In the genomic region with DNA sequence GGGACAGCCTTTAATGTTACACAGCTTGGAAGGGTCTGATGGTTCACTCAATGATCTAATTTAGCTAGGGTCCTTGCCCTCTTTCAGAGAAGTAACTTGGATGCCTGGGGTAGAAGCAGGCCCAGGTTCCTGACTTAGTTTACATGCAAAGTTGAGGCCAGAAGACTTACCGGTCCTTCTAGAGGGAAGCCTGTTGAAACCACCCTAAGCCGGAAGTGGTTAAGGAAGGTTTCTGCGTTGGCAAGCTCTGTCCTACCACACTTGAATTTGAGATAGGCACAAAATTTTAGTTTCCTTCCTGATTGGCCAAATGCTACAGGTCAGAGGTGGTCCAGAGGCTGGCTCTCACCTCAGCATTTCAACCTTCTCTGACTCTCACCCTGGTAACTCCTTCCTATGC, we compare ENCODE assay signal across 26 mouse cellular contexts. TPM values are rescaled to one million over a fixed set of nuclear protein-coding genes. Genes with fewer than 3 reads are reported as not detected.
DNase-seq lines count a peak whose midpoint lies in the region; ATAC-seq and TF ChIP-seq lines count a peak whose summit lies in the region.
"Had no signal": no experiment of that assay in that cellular context is flagged by ENCODE, and none has a peak within 500 bp of the region (broad histone marks: within the 10 kb centered on the region; RNA-seq: fewer than 3 reads in every experiment).

No protein-coding gene starts in this region.

- no peak overlapping the region for H3K4me2 ChIP-seq in intestine, embryonic 14.5 days (ENCODE audit: low read length)
- no peak overlapping the region for H3K4me2 ChIP-seq in intestine, embryonic 16.5 days (ENCODE audit: low read depth, low read length)
- no peak overlapping the region; the same call in 1 of the 2 replicates for H3K4me2 ChIP-seq in CH12.LX (ENCODE audit: insufficient read depth, low read depth, poor library complexity, severe bottlenecking)
- H3K4me2 ChIP-seq: embryonic facial prominence, embryonic 12.5 days; embryonic facial prominence, embryonic 15.5 days; forebrain, embryonic 12.5 days; forebrain, embryonic 15.5 days; heart, embryonic 12.5 days; heart, embryonic 15.5 days; hindbrain, embryonic 12.5 days; hindbrain, embryonic 15.5 days; intestine, embryonic 15.5 days had no signal

- in situ Hi-C loops in CH12.LX (cut with MboI; ENCODE audit: low pct_ligation_motif_present, low pct_unique_long_range_greater_than_20kb, low sequenced_read_pairs) = no loop called here

- no peaks in the 10 kb centered on the region for H3K79me2 ChIP-seq in CH12.LX (replicated peaks; ENCODE audit: control insufficient read depth, extremely low read depth, insufficient read depth, poor library complexity, severe bottlenecking)

- no peak for TF ChIP-seq CTCF in CH12.LX (conservative IDR thresholded peaks at IDR 0.05 in 1 of 2, IDR thresholded peaks at IDR 0.05 in 1 of 2; ENCODE audit: low read depth in 2 of 2, low read length in 2 of 2)

- no peak overlapping the region for H3K4me3 ChIP-seq in intestine, embryonic 14.5 days (ENCODE audit: low read depth, low read length)
- no peak overlapping the region for H3K4me3 ChIP-seq in intestine, embryonic 16.5 days (ENCODE audit: low read length)
- no peak overlapping the region for H3K4me3 ChIP-seq in CH12.LX (replicated peaks in 1 of 3; ENCODE audit: low read depth in 2 of 3, low read length in 2 of 3, poor library complexity in 1 of 3)
- no peak overlapping the region for H3K4me3 ChIP-seq in forebrain, embryonic 10.5 days
- H3K4me3 ChIP-seq: embryonic facial prominence, embryonic 12.5 days; embryonic facial prominence, embryonic 15.5 days; forebrain, embryonic 12.5 days; forebrain, embryonic 15.5 days; heart, adult 2 months; heart, embryonic 12.5 days; heart, embryonic 15.5 days; hindbrain, embryonic 12.5 days; hindbrain, embryonic 15.5 days; intestine, embryonic 15.5 days had no signal

- no peak for TF ChIP-seq EP300 in CH12.LX (IDR thresholded peaks at IDR 0.05; ENCODE audit: low read length)

- no peak overlapping the region for H3K9ac ChIP-seq in intestine, embryonic 14.5 days (ENCODE audit: low read length)
- no peak overlapping the region for H3K9ac ChIP-seq in intestine, embryonic 16.5 days (ENCODE audit: low read depth, low read length)
- H3K9ac ChIP-seq in CH12.LX (ENCODE audit: insufficient read depth, low read depth) = no peak overlapping the region
- H3K9ac ChIP-seq: embryonic facial prominence, embryonic 12.5 days; embryonic facial prominence, embryonic 15.5 days; forebrain, embryonic 12.5 days; forebrain, embryonic 15.5 days; heart, embryonic 12.5 days; heart, embryonic 15.5 days; hindbrain, embryonic 12.5 days; hindbrain, embryonic 15.5 days; intestine, embryonic 15.5 days had no signal

- H3K36me3 ChIP-seq in intestine, embryonic 14.5 days (ENCODE audit: control insufficient read depth, insufficient read depth, low read length) = 0 out of 2 replicates have a peak, but pooled peaks cover 8% of the 10 kb centered on the region
- no peaks in the 10 kb centered on the region for H3K36me3 ChIP-seq in intestine, embryonic 16.5 days (ENCODE audit: control insufficient read depth, insufficient read depth, low read length)
- no peaks in the 10 kb centered on the region for H3K36me3 ChIP-seq in CH12.LX (replicated peaks in 1 of 2; ENCODE audit: control insufficient read depth in 1 of 2, insufficient read depth in 1 of 2, low read length in 1 of 2)
- H3K36me3 ChIP-seq in forebrain, embryonic 10.5 days (replicated peaks) = 0 out of 2 replicates have a peak, but pooled peaks cover 2% of the 10 kb centered on the region
- H3K36me3 ChIP-seq: embryonic facial prominence, embryonic 12.5 days; embryonic facial prominence, embryonic 15.5 days; intestine, embryonic 15.5 days had no signal

- peak; percentile 16 for DNase-seq in intestine, embryonic 14.5 days (ENCODE audit: low spot score)
- DNase-seq in CH12.LX (ENCODE audit: extremely low read depth) = peak; percentile 26
- DNase-seq in naive thymus-derived CD4-positive, alpha-beta T cell, adult 2 months (ENCODE audit: low read depth) = peak; percentile 16
- no peak for DNase-seq in cerebellum, postnatal 10 days
- DNase-seq in gastrocnemius, adult 8-10 months (ENCODE audit: low spot score in 2 of 2) = no peak
- no peak for DNase-seq in forebrain, embryonic 10.5 days (ENCODE audit: extremely low spot score, low spot score)
- DNase-seq: adrenal gland, adult 8-10 months; adrenal gland, postnatal 25 days; cerebellum, adult 11-12 months; cerebellum, adult 8-10 months; cerebellum, postnatal 14 days; gastrocnemius, postnatal 14 days; heart, adult 2 months; kidney, adult 18-20 months had no signal

- no peak for TF ChIP-seq RAD21 in CH12.LX (IDR thresholded peaks at IDR 0.05; ENCODE audit: low read depth, low read length)

- WGBS in intestine, embryonic 14.5 days = 95% methylated on average over 3 of the region's 3 CpGs
- 94% methylated on average over 3 of the region's 3 CpGs for WGBS in intestine, embryonic 16.5 days
- 90% methylated on average over 3 of the region's 3 CpGs for WGBS in forebrain, embryonic 10.5 days

- ATAC-seq in intestine, embryonic 14.5 days (replicated peaks; ENCODE audit: low FRiP score, low TSS enrichment, low read depth) = no peak
- no peak for ATAC-seq in intestine, embryonic 16.5 days
- ATAC-seq in granulocyte monocyte progenitor cell, adult 5-6 weeks (replicated peaks; ENCODE audit: poor library complexity, severe bottlenecking) = peak; percentile 69
- ATAC-seq: activated CD4-positive, CD25-positive, alpha-beta regulatory T cell, adult 4 months; forebrain, embryonic 15.5 days; intestine, embryonic 15.5 days had no signal

- H3K27me3 ChIP-seq in intestine, embryonic 14.5 days (replicated peaks; ENCODE audit: control insufficient read depth, insufficient read depth, low read length) = no peaks in the 10 kb centered on the region
- H3K27me3 ChIP-seq in intestine, embryonic 16.5 days (replicated peaks; ENCODE audit: control insufficient read depth, insufficient read depth, low read length) = no peaks in the 10 kb centered on the region
- peaks cover 87% of the 10 kb centered on the region for H3K27me3 ChIP-seq in CH12.LX (replicated peaks)
- no peaks in the 10 kb centered on the region for H3K27me3 ChIP-seq in forebrain, embryonic 10.5 days (ENCODE audit: poor library complexity, severe bottlenecking)
- H3K27me3 ChIP-seq: embryonic facial prominence, embryonic 12.5 days; embryonic facial prominence, embryonic 15.5 days; forebrain, embryonic 12.5 days; forebrain, embryonic 15.5 days; heart, embryonic 15.5 days; hindbrain, embryonic 12.5 days; hindbrain, embryonic 15.5 days; intestine, embryonic 15.5 days had no signal

- dilution Hi-C loops in CH12.LX (cut with MboI; ENCODE audit: extremely low pct_ligation_motif_present, extremely low pct_unique_long_range_greater_than_20kb, low sequenced_read_pairs) = no loop called here

- no peaks in the 10 kb centered on the region for H3K9me3 ChIP-seq in intestine, embryonic 14.5 days (ENCODE audit: control insufficient read depth, low read length)
- no peaks in the 10 kb centered on the region for H3K9me3 ChIP-seq in intestine, embryonic 16.5 days (ENCODE audit: control insufficient read depth, low read length)
- no peaks in the 10 kb centered on the region for H3K9me3 ChIP-seq in CH12.LX (replicated peaks; ENCODE audit: low read length)
- no peaks in the 10 kb centered on the region for H3K9me3 ChIP-seq in forebrain, embryonic 10.5 days
- H3K9me3 ChIP-seq: embryonic facial prominence, embryonic 12.5 days; embryonic facial prominence, embryonic 15.5 days; forebrain, embryonic 12.5 days; forebrain, embryonic 15.5 days; heart, embryonic 12.5 days; heart, embryonic 15.5 days; hindbrain, embryonic 12.5 days; hindbrain, embryonic 15.5 days; intestine, embryonic 15.5 days had no signal

- no peaks in the 10 kb centered on the region for H3K4me1 ChIP-seq in intestine, embryonic 14.5 days (replicated peaks; ENCODE audit: control insufficient read depth, insufficient read depth, low read length)
- H3K4me1 ChIP-seq in intestine, embryonic 16.5 days (ENCODE audit: control insufficient read depth, insufficient read depth, low read length) = no peaks in the 10 kb centered on the region
- H3K4me1 ChIP-seq in CH12.LX (ENCODE audit: control insufficient read depth in 1 of 2, insufficient read depth in 2 of 2) = peaks cover 9 to 28% of the 10 kb centered on the region in 2 experiments
- H3K4me1 ChIP-seq in forebrain, embryonic 10.5 days = no peaks in the 10 kb centered on the region
- H3K4me1 ChIP-seq: embryonic facial prominence, embryonic 12.5 days; embryonic facial prominence, embryonic 15.5 days; forebrain, embryonic 12.5 days; forebrain, embryonic 15.5 days; heart, embryonic 12.5 days; heart, embryonic 15.5 days; hindbrain, embryonic 12.5 days; intestine, embryonic 15.5 days had no signal

- TF ChIP-seq POLR2A in CH12.LX (IDR thresholded peaks at IDR 0.05; ENCODE audit: low read depth, low read length) = no peak

- H3K27ac ChIP-seq in intestine, embryonic 14.5 days (ENCODE audit: low read depth) = no peak overlapping the region
- no peak overlapping the region for H3K27ac ChIP-seq in intestine, embryonic 16.5 days (ENCODE audit: low read length)
- H3K27ac ChIP-seq in CH12.LX (ENCODE audit: insufficient read depth, low read depth) = no peak overlapping the region
- H3K27ac ChIP-seq in forebrain, embryonic 10.5 days = no peak overlapping the region
- H3K27ac ChIP-seq: embryonic facial prominence, embryonic 12.5 days; embryonic facial prominence, embryonic 15.5 days; forebrain, embryonic 12.5 days; forebrain, embryonic 15.5 days; heart, adult 2 months; heart, embryonic 15.5 days; hindbrain, embryonic 12.5 days; hindbrain, embryonic 15.5 days; intestine, embryonic 15.5 days had no signal

RNA-seq across cellular contexts. Expression of a gene that starts 9.6 kb away (rescaled TPM):
- polyA plus RNA-seq in intestine, embryonic 14.5 days (2014; fragmentation: Nextera tagmentation; extraction: Ambion mirVana) = 17.8 and 18.5 TPM in 2 replicates
- 52.4 and 60.0 TPM in 2 replicates for polyA plus RNA-seq in intestine, embryonic 16.5 days (2015; fragmentation: Nextera tagmentation; extraction: Ambion mirVana)
- total RNA-seq in CH12.LX (2012; rRNA removed) = not detected in 2 replicates
- total RNA-seq in CH12.LX (2014; rRNA removed) = not detected in 2 replicates
- polyA plus RNA-seq in CH12.LX (2012; ENCODE audit: insufficient read length, low read depth) = not detected in 2 replicates
- total RNA-seq in granulocyte monocyte progenitor cell, adult 5-6 weeks (2014; fragmentation: Nextera tagmentation) = 5.4 and 5.6 TPM in 2 replicates
- 5.2 and 6.2 TPM in 2 replicates for total RNA-seq in granulocyte monocyte progenitor cell, adult 5-6 weeks (2017)
- total RNA-seq in gastrocnemius, adult 8-10 months (2022) = 1 to 10 TPM; 7.7 to 9.6 (median 8.8) TPM
- polyA plus RNA-seq in forebrain, embryonic 10.5 days (2016; fragmentation: Nextera tagmentation; extraction: Ambion mirVana) = 6.9 and 7.0 TPM in 2 replicates

RNA-seq across cellular contexts. Expression of a gene that starts 17.4 kb away (rescaled TPM):
- polyA plus RNA-seq in intestine, embryonic 14.5 days (2014; fragmentation: Nextera tagmentation; extraction: Ambion mirVana) = 5.8 and 6.2 TPM in 2 replicates
- polyA plus RNA-seq in intestine, embryonic 16.5 days (2015; fragmentation: Nextera tagmentation; extraction: Ambion mirVana) = 4.4 and 4.9 TPM in 2 replicates
- 0.17 and 0.34 TPM in 2 replicates for total RNA-seq in CH12.LX (2012; rRNA removed)
- total RNA-seq in CH12.LX (2014; rRNA removed) = 0.16 and 0.28 TPM in 2 replicates
- polyA plus RNA-seq in CH12.LX (2012; ENCODE audit: insufficient read length, low read depth) = 0.11 TPM in 2 replicates
- 5.1 and 9.6 TPM in 2 replicates for total RNA-seq in granulocyte monocyte progenitor cell, adult 5-6 weeks (2014; fragmentation: Nextera tagmentation)
- 9.6 and 12.2 TPM in 2 replicates for total RNA-seq in granulocyte monocyte progenitor cell, adult 5-6 weeks (2017)
- 10 to 100 TPM; 40.0 to 47.4 (median 44.2) TPM for total RNA-seq in gastrocnemius, adult 8-10 months (2022)
- polyA plus RNA-seq in forebrain, embryonic 10.5 days (2016; fragmentation: Nextera tagmentation; extraction: Ambion mirVana) = 2.9 and 3.5 TPM in 2 replicates

Comparison
In these comparisons a context has a peak if more than half of its experiments do, and no peak if none do; other contexts are left out.
1. DNase-seq: peak in intestine, embryonic 14.5 days (single experiment), CH12.LX (single experiment) and naive thymus-derived CD4-positive, alpha-beta T cell, adult 2 months (single experiment); none in cerebellum, postnatal 10 days (0 of 2), gastrocnemius, adult 8-10 months (0 of 2) and forebrain, embryonic 10.5 days (single experiment).